In the genomic region with DNA sequence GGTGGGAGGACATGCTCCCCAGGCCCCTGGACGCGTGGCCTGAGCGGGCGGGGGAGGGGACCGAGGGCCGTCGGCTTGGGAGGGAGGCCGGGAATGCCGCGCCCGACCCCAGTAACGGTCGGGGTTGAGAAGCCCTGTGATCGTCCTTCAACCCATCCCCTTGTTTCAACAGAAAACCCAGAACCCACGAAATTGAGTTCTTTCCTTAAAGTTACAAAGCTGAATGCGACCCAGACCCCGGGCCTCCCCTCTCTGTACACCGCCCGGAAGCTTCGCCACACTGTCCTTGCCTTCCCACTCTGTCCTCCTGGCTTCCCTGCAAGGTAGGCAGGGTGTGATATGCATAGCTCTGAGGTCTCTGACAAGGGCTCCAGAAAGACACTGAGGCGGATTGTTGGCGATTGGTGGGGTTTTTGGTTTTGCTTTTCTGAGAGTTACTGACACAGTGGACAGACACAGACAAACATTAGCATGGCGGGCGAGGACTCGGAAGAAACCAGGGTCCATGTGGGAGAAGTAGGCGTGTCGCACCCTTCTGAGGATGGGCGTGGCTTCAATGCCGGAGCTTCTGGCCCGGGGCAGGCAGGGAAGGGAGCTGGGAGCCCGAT, we compare ENCODE assay signal across 8 mouse cellular contexts. TPM values are rescaled to one million over a fixed set of nuclear protein-coding genes. Genes with fewer than 3 reads are reported as not detected.
DNase-seq lines count a peak whose midpoint lies in the region; ATAC-seq and TF ChIP-seq lines count a peak whose summit lies in the region.

No protein-coding gene starts in this region.

- H3K36me3 ChIP-seq in hindbrain, embryonic 11.5 days (ENCODE audit: control insufficient read depth, insufficient read depth, low read length): no peaks in the 10 kb centered on the region
- H3K36me3 ChIP-seq in lung, postnatal 0 days (ENCODE audit: insufficient read depth, low read length): no peaks in the 10 kb centered on the region

- H3K9me3 ChIP-seq in hindbrain, embryonic 11.5 days (ENCODE audit: control insufficient read depth, low read length): no peaks in the 10 kb centered on the region
- no peaks in the 10 kb centered on the region for H3K9me3 ChIP-seq in lung, postnatal 0 days (ENCODE audit: low read length)

- no peaks in the 10 kb centered on the region for H3K27me3 ChIP-seq in hindbrain, embryonic 11.5 days (ENCODE audit: control insufficient read depth, insufficient read depth, low read length)
- no peaks in the 10 kb centered on the region for H3K27me3 ChIP-seq in lung, postnatal 0 days (replicated peaks; ENCODE audit: insufficient read depth, low read length)

- ATAC-seq in frontal cortex, adult (ENCODE audit: low TSS enrichment): peak; percentile 53
- ATAC-seq in hindbrain, embryonic 11.5 days (ENCODE audit: low FRiP score): peak; percentile 78
- peak; percentile 74 for ATAC-seq in lung, postnatal 0 days

- WGBS in hindbrain, embryonic 11.5 days: under 1% methylated on average over 30 of the region's 31 CpGs
- 0% methylated on average over 31 of the region's 31 CpGs for WGBS in lung, postnatal 0 days

- H3K27ac ChIP-seq in hindbrain, embryonic 11.5 days (ENCODE audit: low read depth, low read length): peak overlapping the region; percentile 95
- peak overlapping the region; percentile 90 for H3K27ac ChIP-seq in lung, postnatal 0 days (ENCODE audit: low read length)

- peak overlapping the region; percentile 92 for H3K9ac ChIP-seq in hindbrain, embryonic 11.5 days (ENCODE audit: low read depth, low read length)
- peak overlapping the region; percentile 96 for H3K9ac ChIP-seq in lung, postnatal 0 days (replicated peaks; ENCODE audit: low read depth)

- H3K4me3 ChIP-seq in hindbrain, embryonic 11.5 days (ENCODE audit: low read depth, low read length): peak overlapping the region; percentile 68
- peak overlapping the region; percentile 99 for H3K4me3 ChIP-seq in lung, postnatal 0 days (ENCODE audit: low read depth, low read length)

- no peak for TF ChIP-seq EP300 in lung, postnatal 0 days (IDR thresholded peaks at IDR 0.05)

- H3K4me2 ChIP-seq in hindbrain, embryonic 11.5 days (replicated peaks; ENCODE audit: low read depth, low read length): peak overlapping the region; percentile 67
- H3K4me2 ChIP-seq in lung, postnatal 0 days (replicated peaks; ENCODE audit: low read depth, low read length): peak overlapping the region; percentile 74

- H3K4me1 ChIP-seq in hindbrain, embryonic 11.5 days (replicated peaks; ENCODE audit: control insufficient read depth, insufficient read depth, low read length): no peaks in the 10 kb centered on the region; the same call in none of the 2 replicates
- no peaks in the 10 kb centered on the region for H3K4me1 ChIP-seq in lung, postnatal 0 days (ENCODE audit: insufficient read depth, low read depth, low read length)

- DNase-seq in MEL-GATA-1-ER (ENCODE audit: extremely low read depth, low read depth): peak; percentile 76
- DNase-seq in cerebellum, adult 8-10 months: peak; percentile 71
- peak; percentile 89 for DNase-seq in hindbrain, embryonic 11.5 days (ENCODE audit: low spot score)
- DNase-seq in layer of hippocampus, postnatal 10 days (ENCODE audit: low spot score in 2 of 2): peak; percentile 71 to 77
- peak; percentile 95 for DNase-seq in lung, postnatal 0 days (ENCODE audit: low spot score)
- DNase-seq in ovary, postnatal 10 days (ENCODE audit: low spot score): peak; percentile 52
- peak; percentile 73 for DNase-seq in thymus, postnatal 0 days (ENCODE audit: low spot score)

- no peak for TF ChIP-seq CTCF in lung, postnatal 0 days (IDR thresholded peaks at IDR 0.05)

RNA-seq across cellular contexts. Expression of gene Ewsr1, which starts 0.6 kb away (rescaled TPM):
- polyA plus RNA-seq in hindbrain, embryonic 11.5 days (2014; fragmentation: Nextera tagmentation; extraction: Ambion mirVana): 430 and 463 TPM in 2 replicates
- 100 to 1,000 TPM; 332 TPM for total RNA-seq in layer of hippocampus, postnatal 10 days (2021)
- 274 and 290 TPM in 2 replicates for polyA plus RNA-seq in lung, postnatal 0 days (2015; fragmentation: Nextera tagmentation; extraction: Ambion mirVana)
- 501 and 565 TPM in 2 replicates for polyA plus RNA-seq in thymus, postnatal 0 days (2015; fragmentation: Nextera tagmentation; extraction: Ambion mirVana)

RNA-seq across cellular contexts. Expression of gene Rhbdd3, which starts 1.0 kb away (rescaled TPM):
- polyA plus RNA-seq in hindbrain, embryonic 11.5 days (2014; fragmentation: Nextera tagmentation; extraction: Ambion mirVana): 17.3 and 18.2 TPM in 2 replicates
- total RNA-seq in layer of hippocampus, postnatal 10 days (2021): 10 to 100 TPM; 22.7 to 23.2 TPM
- polyA plus RNA-seq in lung, postnatal 0 days (2015; fragmentation: Nextera tagmentation; extraction: Ambion mirVana): 17.0 and 19.4 TPM in 2 replicates
- polyA plus RNA-seq in thymus, postnatal 0 days (2015; fragmentation: Nextera tagmentation; extraction: Ambion mirVana): 17.9 and 19.8 TPM in 2 replicates

RNA-seq across cellular contexts. Expression of gene Gas2l1, which starts 34.6 kb away (rescaled TPM):
- 23.0 and 24.8 TPM in 2 replicates for polyA plus RNA-seq in hindbrain, embryonic 11.5 days (2014; fragmentation: Nextera tagmentation; extraction: Ambion mirVana)
- 10 to 100 TPM; 50.2 to 54.7 TPM for total RNA-seq in layer of hippocampus, postnatal 10 days (2021)
- polyA plus RNA-seq in lung, postnatal 0 days (2015; fragmentation: Nextera tagmentation; extraction: Ambion mirVana): 31.2 and 33.3 TPM in 2 replicates
- polyA plus RNA-seq in thymus, postnatal 0 days (2015; fragmentation: Nextera tagmentation; extraction: Ambion mirVana): 12.0 and 12.2 TPM in 2 replicates

RNA-seq across cellular contexts. Expression of gene Rasl10a, which starts 41.8 kb away (rescaled TPM):
- polyA plus RNA-seq in hindbrain, embryonic 11.5 days (2014; fragmentation: Nextera tagmentation; extraction: Ambion mirVana): 0.40 and 0.46 TPM in 2 replicates
- total RNA-seq in layer of hippocampus, postnatal 10 days (2021): 10 to 100 TPM; 35.7 to 39.8 TPM
- polyA plus RNA-seq in lung, postnatal 0 days (2015; fragmentation: Nextera tagmentation; extraction: Ambion mirVana): 2.3 and 2.5 TPM in 2 replicates
- polyA plus RNA-seq in thymus, postnatal 0 days (2015; fragmentation: Nextera tagmentation; extraction: Ambion mirVana): 4.2 and 5.9 TPM in 2 replicates

RNA-seq across cellular contexts. Expression of gene Emid1, which starts 52.4 kb away (rescaled TPM):
- 19.2 and 22.7 TPM in 2 replicates for polyA plus RNA-seq in hindbrain, embryonic 11.5 days (2014; fragmentation: Nextera tagmentation; extraction: Ambion mirVana)
- 10 to 100 TPM; 41.3 to 45.4 TPM for total RNA-seq in layer of hippocampus, postnatal 10 days (2021)
- polyA plus RNA-seq in lung, postnatal 0 days (2015; fragmentation: Nextera tagmentation; extraction: Ambion mirVana): 63.3 and 67.5 TPM in 2 replicates
- 46.1 and 51.0 TPM in 2 replicates for polyA plus RNA-seq in thymus, postnatal 0 days (2015; fragmentation: Nextera tagmentation; extraction: Ambion mirVana)

Comparison
In these comparisons a context has a peak if more than half of its experiments do, and no peak if none do; other contexts are left out.
1. Peak in every context shown above with its lines: DNase-seq, ATAC-seq, H3K4me3 ChIP-seq and H3K27ac ChIP-seq.